Mouse (Mus musculus): ENCODE results near the gene Heyl.

- TF ChIP-seq CTCF (IDR thresholded peaks at IDR 0.05; ENCODE audit: control insufficient read depth, insufficient read depth, insufficient read length) = no peak
- no peak for TF ChIP-seq USF1 (IDR thresholded peaks at IDR 0.05; ENCODE audit: low read depth)
- no peak for TF ChIP-seq MYOD1 (IDR thresholded peaks at IDR 0.05; ENCODE audit: control insufficient read depth, insufficient read length, low read depth)
- no peak for TF ChIP-seq MAX (IDR thresholded peaks at IDR 0.05)
- no peak for TF ChIP-seq MYOG (IDR thresholded peaks at IDR 0.05; ENCODE audit: control insufficient read depth, extremely low read depth, insufficient read length)
- TF ChIP-seq CEBPB (IDR thresholded peaks at IDR 0.05; ENCODE audit: low read depth) = no peak
Measured at GRCm38 (mm10) chr4:123201186-123202093, 31.9 kb upstream of the Heyl start, which contains the start of gene Nt5c1a.
